Mouse (Mus musculus): ENCODE measurements around the gene Psmd1. TPM values are rescaled to one million over a fixed set of nuclear protein-coding genes. Genes with fewer than 3 reads are reported as not detected.

Gene Psmd1
- total RNA-seq, 2 experiments from 2014 or later: 113 to 118 TPM

DNA sequence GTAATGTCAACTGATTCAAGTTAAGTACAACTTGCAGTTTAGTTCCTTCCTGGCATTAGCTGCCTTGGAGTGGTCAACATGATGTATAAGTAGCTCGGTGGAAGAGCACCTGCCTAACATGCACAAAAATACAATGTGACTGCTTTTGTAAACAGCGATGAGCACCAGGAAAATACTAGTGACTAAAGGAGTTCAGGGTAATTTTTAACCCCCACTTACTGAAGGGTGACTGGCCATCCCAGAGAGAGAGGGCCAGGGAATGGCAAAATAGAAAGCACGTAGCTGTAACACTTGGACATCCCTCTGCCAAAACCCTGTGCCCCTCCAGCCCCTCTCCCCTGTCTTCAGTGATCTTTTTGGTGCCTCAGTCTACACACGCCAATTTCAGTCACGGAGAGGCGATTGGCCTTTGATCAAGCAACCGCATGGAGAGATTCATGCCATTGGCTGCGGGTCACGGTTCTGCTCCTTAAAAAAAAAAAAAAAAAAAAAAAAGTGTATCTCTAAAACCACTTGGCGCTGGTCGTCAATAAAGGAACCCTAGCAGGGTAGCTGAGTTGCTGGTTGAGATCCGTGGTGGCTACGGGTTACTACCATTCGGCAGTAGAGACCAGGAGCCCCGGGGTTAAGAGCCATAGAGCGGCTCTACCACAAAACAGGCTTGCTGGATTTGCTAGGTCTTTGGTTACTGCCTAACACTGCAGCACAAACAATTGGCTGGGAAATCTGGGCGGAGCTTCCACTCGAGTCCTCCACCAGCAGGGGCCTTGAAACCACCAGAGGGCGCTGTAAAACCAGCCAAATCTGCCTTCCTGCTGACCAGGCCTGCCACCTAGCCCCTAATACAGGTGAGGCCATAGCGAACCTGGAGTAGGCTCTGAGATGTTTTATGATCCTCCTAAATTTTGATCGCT, 5.1 kb upstream of the Psmd1 start:
- peak; percentile 94 to 99 for DNase-seq

DNA sequence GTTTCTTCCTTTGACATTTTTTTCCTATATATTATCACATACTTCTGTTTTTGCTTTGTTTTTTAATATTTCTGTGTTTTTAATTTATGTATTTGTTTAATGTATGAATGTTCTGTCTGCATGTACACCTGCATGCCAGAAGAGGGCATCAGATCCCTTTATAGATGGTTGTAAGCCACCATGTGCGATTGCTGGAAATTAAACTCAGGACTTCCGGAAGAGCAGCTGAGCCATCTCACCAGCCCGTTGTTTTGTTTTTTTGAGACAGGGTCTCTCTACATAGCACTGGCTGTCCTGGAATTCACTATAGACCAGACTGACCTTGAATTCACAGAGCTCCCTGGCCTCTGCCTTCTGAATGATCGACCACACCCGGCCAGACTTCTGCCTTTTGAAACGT, 1.7 kb upstream of the Psmd1 start:
- intact Hi-C loops (cut with DNase I): no loop called here
- DNase-seq: no peak

More for the DNA sequence above, 5.1 kb upstream of the Psmd1 start:
- intact Hi-C loops (cut with DNase I): no loop called here

DNA sequence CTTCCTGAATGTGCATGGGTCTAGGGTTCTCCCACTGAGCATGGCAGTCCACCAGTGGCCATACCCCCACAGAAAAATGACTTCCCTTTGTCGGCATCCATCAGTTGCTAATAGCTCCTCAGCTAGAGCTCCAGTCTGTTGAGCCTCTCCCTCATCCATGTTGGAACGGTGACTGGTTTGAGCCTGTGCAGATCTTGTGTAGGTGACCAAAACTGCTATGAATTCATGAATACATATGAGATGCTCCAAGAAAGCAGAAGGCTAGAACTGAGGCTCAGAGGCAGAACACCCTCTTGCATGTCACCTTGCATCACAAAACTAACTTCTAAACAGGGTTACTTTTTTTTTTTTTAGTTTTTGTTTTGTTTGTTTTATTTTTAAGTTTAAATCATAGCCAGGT, 12.4 kb downstream of the Psmd1 start:
- DNase-seq: no peak
- intact Hi-C loops (cut with DNase I): no loop called here

DNA sequence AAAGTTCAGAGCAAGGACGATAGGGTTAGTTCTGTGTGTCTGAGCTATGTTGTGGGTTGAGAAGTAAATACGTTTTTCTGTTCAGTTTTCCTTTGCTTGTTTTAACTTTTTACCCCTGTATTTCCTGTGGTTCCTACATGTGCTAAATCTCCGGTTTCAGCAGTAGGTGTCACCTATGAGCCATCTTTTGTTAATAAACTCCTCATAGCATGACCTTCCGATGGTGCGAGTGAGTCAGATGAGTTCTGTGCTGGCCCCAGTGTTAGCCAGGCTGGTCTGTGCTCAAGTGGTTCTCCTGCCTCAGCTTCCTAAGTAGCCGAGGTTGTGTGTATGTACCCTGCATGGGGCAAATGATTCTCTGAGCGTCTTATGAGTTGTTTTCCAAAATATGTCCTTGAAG, 30.2 kb downstream of the Psmd1 start:
- intact Hi-C loops (cut with DNase I): no loop called here
- peak in 1 of 2 experiments; percentile 3 for DNase-seq

DNA sequence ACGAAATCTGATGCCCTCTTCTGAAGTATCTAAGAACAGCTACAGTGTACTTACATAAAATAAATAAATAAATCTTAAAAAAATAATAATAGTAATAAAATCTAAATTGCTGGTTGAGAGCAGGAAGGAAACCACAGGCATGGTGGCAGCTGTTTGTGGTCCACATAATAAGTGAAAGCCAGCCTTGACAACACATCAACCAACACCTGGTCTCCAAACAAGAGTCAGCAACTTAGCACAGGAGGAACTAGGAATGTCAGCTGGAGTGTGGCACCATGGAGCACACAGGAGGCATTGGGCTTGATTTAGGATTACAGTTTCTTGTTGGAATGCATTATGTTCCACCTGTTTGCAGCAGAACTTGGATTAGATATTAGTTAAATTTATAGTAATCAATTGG, 40.9 kb downstream of the Psmd1 start:
- DNase-seq: no peak
- intact Hi-C loops (cut with DNase I): no loop called here

DNA sequence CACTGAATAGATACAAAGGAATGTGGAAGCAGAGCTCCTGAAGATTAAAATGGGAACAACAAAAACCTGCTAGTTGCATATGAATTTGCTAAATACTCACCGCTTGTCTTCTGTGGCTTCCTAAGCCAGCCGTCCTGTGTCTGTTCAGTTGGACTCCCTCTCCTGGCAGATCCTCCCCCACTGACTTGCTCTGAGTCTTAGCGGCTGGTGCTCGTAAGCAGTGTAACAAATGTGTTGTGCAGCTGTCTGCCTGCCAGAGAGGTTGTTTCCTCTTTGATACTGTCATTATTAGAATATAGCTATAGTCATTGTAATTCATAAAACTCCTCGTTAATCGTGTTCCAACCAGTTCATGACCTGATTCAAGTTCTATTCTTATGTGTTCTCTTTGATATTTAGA, 47.6 kb downstream of the Psmd1 start, which contains the start of gene Htr2b:
Gene Htr2b, minus strand, starts transcription at position 192 of the 400 bp plus-strand sequence.
- intact Hi-C loops (cut with DNase I): no loop called here
- DNase-seq: peak; percentile 69 to 75

DNA sequence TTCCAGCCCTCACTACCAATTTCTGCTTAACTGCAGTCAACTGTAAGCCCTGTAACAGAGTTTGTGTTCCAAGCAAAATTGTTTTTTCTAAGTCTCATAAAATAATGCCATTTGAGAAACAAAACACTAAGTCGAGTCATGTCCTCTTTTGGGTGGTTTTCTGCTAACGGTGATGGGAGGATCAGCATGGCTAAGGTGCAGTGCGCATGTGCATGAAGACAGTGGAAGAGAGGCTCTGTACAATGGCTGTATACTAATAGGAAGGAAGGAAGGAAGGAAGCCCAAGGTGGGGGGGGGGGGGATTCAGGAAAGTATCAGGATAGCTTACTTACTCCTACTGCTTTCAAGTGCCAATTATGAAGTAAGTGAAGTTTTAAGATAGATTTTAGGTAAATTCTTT, 50.0 kb downstream of the Psmd1 start:
- intact Hi-C loops (cut with DNase I): no loop called here
- DNase-seq: no peak

DNA sequence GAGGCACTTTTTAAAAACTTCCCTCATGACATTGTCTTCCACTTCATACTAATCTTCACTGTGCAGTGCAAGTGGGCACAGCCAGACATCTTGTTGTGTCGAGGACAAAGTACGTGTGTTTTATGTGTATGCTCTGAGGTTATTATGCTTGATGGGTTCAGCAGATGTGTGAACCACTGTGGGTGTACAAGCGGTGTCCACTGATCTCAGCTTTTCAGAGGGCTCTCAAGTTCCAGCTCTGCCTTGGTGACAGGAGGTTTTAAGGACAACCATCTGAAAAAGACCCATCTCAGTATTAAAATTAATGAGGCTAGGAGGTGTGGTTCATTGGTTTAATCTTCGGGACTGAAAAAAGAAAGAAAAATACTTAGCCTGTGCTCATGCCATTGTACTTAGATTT, 55.4 kb downstream of the Psmd1 start:
- intact Hi-C loops (cut with DNase I): no loop called here

DNA sequence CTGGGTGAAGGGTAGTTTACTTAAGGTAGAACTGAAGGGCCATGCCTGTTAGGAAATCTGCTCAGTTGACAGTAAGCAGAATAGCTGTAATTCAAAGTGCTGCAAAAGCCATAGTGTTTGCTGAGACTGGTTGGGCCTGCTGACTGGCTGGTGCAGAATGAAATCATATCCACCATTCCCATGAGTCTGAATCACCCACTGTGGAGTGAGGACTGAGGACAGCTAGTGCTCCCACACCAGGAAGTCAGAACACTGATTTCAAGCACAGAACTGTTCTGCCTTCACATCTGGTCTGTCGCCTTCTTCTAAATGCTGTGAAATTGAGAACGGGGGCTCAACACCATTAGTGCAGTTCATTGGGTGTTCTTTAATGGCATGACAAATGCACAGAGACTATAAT, 61.8 kb downstream of the Psmd1 start:
- no peak for DNase-seq
- intact Hi-C loops (cut with DNase I): no loop called here

More for the DNA sequence above, 55.4 kb downstream of the Psmd1 start:
- DNase-seq: no peak

DNA sequence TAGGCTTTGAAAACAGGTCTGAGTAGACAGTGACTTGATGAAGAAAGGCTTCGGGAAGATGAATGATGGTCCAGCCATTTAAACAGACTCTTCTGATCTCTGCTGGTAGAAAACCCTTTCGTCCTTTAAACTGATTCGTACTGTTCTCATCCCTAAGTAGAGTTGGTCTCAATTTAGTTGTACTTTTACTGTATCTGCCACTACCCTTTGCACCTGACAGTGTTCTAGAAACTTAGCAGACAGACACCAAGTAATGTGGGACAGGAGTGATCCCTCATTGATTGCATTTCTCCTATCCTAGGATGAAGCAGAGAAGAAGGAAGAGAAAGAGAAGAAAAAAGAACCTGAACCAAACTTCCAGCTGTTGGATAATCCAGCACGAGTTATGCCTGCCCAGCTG, 69.2 kb downstream of the Psmd1 start, which contains the start of gene Gm21972:
Gene Gm21972, plus strand, starts transcription at position 301 of the 400 bp plus-strand sequence.
- DNase-seq: no peak
- intact Hi-C loops (cut with DNase I): no loop called here

DNA sequence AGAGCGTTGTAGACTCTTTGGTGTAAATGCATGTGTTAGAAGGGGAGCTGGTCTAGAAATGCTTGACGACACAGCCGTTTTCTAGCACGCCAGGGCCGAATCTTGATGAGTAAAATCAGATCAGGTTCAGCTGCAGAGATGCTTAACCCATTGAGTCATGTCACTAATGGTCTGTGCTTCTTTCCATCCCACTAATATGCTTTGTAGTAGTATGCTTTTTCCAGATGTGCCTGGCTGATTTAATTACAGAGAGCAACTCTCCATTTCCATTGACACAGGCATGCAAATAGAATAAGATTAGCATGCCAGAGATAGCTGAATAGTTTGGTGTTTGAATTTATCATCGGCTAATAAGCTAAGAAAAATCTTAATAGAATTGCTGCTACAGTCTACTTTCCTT, 71.1 kb downstream of the Psmd1 start:
- no peak for DNase-seq
- intact Hi-C loops (cut with DNase I): no loop called here

DNA sequence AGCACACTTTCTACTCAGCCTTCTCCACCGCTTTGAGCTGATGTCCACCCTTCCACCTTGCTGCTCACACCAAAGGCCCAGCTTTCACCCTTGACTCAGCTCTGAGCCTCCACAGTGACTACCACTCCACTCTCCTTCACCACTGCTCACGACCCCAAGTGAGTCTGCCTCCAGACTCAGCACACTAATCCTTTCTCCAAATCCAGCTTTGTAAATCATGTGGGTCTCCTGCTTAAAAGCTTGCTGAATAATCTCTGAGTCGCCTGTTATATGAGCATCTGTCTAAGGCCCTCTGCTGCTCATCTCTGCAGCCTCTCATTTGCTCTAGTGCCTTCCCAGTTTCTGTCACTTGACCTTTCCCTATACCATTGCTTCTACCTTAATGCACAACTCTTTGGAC, 76.9 kb downstream of the Psmd1 start:
- no peak for DNase-seq
- intact Hi-C loops (cut with DNase I): no loop called here

DNA sequence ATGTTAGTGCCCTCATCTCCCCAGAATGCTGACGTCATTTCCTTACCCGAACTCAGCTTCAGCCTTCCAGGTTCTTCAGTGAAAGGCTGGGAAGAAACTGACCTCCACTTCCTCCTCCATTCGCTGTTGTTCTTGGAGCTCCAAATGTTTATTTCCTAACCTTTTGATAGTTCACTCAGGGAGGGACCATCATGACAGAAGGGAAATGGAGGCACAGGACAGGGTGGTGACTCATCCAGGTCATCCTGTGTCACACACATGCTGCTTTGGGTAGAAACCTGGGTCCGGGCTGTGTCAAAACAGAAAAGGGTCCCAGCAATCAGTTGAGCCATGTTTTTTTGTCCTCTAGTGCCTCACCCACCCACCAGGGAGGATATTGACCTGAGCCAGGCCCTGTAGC, 79.0 kb downstream of the Psmd1 start:
- intact Hi-C loops (cut with DNase I): no loop called here

DNA sequence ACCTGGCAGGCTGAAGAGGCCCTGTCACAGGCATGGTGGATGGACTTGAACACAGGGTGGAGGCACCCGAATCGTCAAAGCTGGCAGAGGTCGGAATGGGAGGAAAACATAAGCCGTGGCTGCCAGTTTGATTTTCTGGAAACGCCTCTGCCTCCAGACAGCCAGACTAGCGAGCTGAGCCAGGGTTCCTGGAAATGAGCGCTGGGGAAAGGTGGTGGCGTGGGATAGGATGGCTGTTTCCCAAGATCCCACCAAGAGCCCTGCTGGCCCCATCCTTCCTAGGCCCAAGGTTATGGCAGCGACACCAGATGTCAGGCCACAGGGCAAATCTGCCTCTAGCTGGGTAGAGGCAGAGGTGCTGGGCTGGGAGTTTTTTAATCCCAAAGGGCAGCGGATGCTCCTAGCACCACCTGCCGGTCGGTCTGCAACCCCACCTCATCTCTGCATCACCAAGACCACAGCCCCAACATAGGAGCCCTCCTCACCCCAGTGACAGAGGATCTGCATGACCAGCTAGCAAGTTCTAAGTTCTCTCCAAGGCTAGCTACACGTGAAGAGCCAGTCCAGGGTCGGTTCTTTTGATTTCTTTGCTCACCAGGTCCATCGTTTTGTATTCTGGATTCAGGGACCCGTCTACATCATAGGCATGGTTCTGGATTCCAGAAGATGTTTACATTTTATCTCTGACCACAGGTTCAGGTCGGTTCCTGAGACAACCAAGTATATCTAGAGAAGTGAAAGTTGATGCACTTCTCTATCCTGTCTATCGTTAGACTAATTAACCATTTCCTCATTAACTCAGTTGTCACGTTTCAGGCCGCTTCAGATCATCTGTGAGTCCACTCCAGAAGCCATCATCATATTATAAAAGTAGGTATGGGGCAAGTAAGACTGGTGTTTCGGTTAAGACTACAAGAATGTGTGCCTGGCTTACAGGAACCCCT, 80.1 kb downstream of the Psmd1 start:
- intact Hi-C loops (cut with DNase I): no loop called here
- DNase-seq: peak in 1 of 2 experiments; percentile 15

More for the DNA sequence above, 79.0 kb downstream of the Psmd1 start:
- peak in 1 of 2 experiments; percentile 5 for DNase-seq

DNA sequence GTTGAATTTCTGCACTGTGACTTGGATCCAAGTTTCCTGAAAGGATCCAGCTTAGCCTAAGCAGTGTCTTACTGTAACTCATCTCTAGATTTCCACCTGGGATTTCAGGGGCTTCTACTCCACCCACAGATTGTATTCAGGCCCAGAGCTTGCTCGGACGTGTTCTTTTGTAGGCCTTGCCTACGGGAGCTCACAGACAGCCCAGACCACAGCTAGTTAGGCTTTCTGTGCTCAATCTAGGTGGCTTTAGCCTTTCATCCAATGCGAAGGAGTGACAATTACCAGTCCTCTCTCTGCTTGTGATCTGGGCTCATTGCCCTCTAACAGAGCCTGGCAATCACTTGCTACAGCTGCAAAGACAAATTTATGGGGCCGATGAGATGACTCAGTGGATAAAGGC, 82.1 kb downstream of the Psmd1 start:
- no peak for DNase-seq
- intact Hi-C loops (cut with DNase I): no loop called here

DNA sequence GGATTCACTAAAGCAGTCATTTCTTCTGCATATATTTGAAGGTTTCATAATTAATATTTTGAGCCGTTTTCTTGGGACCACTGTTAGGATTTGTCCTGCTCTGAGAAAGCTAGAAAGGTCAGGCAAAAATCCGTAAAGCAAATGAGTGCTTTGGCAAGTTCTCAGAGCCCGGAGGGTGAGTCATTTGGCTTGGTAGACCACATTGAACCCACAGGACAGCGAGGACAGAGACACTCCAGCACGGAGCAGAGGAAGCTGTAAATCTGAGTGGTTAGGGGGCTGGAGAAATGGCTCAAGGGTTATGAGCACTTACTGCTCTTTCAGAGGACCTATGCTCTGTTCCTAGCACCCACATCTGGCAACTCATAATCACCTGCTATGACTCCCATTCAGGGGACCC, 83.4 kb downstream of the Psmd1 start:
- no peak for DNase-seq
- intact Hi-C loops (cut with DNase I): no loop called here

DNA sequence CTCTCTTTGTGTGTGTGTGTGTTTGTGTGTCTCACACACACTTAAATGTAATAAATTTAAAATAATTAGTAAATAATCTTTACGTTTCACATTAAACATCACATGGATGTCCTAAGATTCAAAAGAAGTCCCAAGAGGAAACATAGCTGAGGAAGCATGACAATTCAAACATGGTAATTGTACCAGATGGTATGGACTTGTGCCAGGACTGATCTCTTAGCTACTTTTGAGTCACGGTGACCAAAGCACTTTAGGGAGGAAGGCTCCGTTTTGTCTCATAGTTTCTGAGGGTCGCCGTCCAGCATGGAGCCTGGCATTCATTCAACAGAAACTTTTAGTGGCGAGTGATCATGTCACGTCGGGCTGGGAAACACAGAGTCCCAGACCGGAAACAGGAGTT, 84.0 kb downstream of the Psmd1 start:
- intact Hi-C loops (cut with DNase I): no loop called here
- no peak for DNase-seq

DNA sequence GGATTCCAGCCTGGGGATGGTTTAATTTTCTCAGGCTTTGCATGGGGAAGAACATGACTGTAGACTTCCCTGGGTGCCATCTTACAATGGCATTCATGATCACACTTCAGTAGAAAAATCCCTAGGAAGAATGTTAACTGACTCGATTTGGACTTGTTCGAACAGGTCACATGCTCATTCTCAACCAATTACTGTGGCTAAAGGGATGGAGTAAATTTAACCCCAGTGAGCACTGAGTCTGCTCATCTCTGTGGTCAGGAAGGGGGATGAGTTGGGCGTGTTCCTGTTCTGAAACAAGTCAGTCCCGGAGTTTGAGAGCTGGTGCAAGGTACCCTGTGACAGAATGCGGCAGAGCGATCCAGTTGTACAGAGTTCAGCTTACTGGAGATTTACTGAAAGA, 86.7 kb downstream of the Psmd1 start:
- intact Hi-C loops (cut with DNase I): no loop called here
- DNase-seq: no peak

DNA sequence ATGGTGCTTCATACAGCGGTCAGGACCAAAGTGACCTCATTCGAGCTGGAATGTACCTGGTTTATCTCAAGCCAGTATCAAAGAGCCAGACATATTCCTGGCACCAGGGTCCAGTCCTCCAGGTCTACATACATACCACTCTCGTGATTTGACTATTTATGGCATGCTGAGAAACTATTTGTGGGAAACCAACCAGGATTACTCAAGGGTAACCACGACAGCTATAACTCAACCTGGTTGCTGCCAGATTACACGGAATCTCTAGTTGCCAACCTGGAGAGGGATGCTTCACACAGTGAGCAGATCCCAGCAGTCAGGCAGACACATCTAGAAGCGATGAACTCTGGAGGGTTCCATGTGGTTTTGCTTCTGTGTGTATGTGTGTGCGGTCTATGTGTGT, 87.2 kb downstream of the Psmd1 start:
- no peak for DNase-seq
- intact Hi-C loops (cut with DNase I): no loop called here

DNA sequence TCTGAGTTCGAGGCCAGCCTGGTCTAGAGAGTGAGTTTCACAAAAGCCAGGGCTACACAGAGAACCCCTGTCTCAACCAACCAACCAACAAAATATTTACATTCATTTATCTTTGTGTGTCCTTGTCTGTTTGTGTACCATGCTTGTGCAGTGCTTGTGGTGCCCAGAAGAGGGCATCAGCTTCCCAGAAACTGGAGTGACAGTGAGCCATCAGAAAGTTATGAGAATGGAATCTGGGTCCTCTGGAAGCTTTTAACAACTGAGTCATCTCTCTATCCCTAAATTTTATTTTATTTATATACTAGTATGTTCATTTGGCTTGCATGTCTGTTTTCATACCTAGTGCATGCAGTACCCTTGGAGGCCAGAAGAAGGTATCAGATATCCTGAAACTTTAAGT, 88.4 kb downstream of the Psmd1 start:
- DNase-seq: no peak
- intact Hi-C loops (cut with DNase I): no loop called here

DNA sequence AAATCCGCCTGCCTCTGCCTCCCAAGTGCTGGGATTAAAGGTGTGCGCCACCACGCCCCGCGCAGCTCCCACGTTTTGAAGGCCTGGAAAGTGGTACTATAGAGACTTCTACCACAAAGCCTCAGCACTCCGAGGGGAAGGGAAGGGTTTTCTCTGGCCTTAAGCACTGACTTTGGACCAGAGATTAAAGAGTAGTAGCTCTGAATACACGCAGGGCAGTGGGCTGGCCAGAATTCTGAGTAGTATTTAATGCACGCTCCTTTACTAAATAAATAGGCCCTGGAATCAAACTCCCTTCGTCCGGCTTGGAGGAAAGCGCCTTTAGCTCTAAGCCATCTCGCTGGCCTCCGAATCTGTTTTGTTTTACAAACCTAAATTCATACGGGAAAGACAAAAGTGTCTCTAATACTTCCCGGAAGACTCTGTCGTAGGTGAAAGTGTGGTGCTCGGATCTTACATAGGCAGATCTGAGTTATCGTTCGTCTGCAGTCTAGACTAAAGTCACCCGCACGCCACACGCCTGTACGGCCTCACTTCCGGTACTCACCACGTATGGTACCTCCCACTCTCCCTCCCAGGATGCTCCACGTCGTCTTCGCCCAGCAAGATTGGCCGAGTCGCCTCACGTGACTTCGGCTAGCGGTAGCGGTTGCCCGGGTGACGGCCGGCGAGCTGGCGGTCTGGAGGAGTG, 90.1 kb downstream of the Psmd1 start, which contains the start of gene Armc9:
Gene Armc9, plus strand, starts transcription at position 648 of the 691 bp plus-strand sequence.
- DNase-seq: peak; percentile 96 to 97
- intact Hi-C loops (cut with DNase I): no loop called here
